ENCODE assay signal across 21 mouse cellular contexts in genomic region chr17:56420022-56420421, GRCm38 (mm10). TPM values are rescaled to one million over a fixed set of nuclear protein-coding genes. Genes with fewer than 3 reads are reported as not detected.
DNase-seq lines count a peak whose midpoint lies in the region; ATAC-seq and TF ChIP-seq lines count a peak whose summit lies in the region.
"Had no signal": no experiment of that assay in that cellular context is flagged by ENCODE, and none has a peak within 500 bp of the region (broad histone marks: within the 10 kb centered on the region; RNA-seq: fewer than 3 reads in every experiment).

No protein-coding gene starts in this region.

- H3K27me3 ChIP-seq in forebrain, embryonic 13.5 days = no peaks in the 10 kb centered on the region
- peaks cover 7% of the 10 kb centered on the region for H3K27me3 ChIP-seq in forebrain, embryonic 10.5 days (ENCODE audit: poor library complexity, severe bottlenecking)
- no peaks in the 10 kb centered on the region for H3K27me3 ChIP-seq in CH12.LX (replicated peaks)
- no peaks in the 10 kb centered on the region for H3K27me3 ChIP-seq in MEL (ENCODE audit: control insufficient read depth in 1 of 2, insufficient read depth in 2 of 2, low read length in 2 of 2)
- H3K27me3 ChIP-seq: embryonic facial prominence, embryonic 12.5 days; forebrain, embryonic 15.5 days had no signal

- H3K36me3 ChIP-seq in forebrain, embryonic 13.5 days (ENCODE audit: poor library complexity, severe bottlenecking) = peaks cover 98% of the 10 kb centered on the region
- peaks cover 99% of the 10 kb centered on the region for H3K36me3 ChIP-seq in forebrain, embryonic 10.5 days (replicated peaks)
- peaks cover 75 to 97% of the 10 kb centered on the region in 2 experiments for H3K36me3 ChIP-seq in CH12.LX (replicated peaks in 1 of 2; ENCODE audit: control insufficient read depth in 1 of 2, insufficient read depth in 1 of 2, low read length in 1 of 2)
- H3K36me3 ChIP-seq in MEL (ENCODE audit: control insufficient read depth in 1 of 2, insufficient read depth in 2 of 2, low read length in 2 of 2) = peaks cover 0 to 3% of the 10 kb centered on the region in 2 experiments; a peak in 2 of 4 replicates

- H3K27ac ChIP-seq in forebrain, embryonic 13.5 days = no peak overlapping the region
- H3K27ac ChIP-seq in forebrain, embryonic 10.5 days = no peak overlapping the region
- H3K27ac ChIP-seq in CH12.LX (ENCODE audit: insufficient read depth, low read depth) = no peak overlapping the region
- no peak overlapping the region for H3K27ac ChIP-seq in MEL (ENCODE audit: control insufficient read depth, low read depth, low read length)
- H3K27ac ChIP-seq: embryonic facial prominence, embryonic 10.5 days; embryonic facial prominence, embryonic 12.5 days; forebrain, embryonic 12.5 days; forebrain, embryonic 15.5 days had no signal

- TF ChIP-seq CTCF in CH12.LX (conservative IDR thresholded peaks at IDR 0.05 in 1 of 2, IDR thresholded peaks at IDR 0.05 in 1 of 2; ENCODE audit: low read depth in 2 of 2, low read length in 2 of 2) (no peak), MEL (IDR thresholded peaks at IDR 0.05 in 2 of 3, conservative IDR thresholded peaks at IDR 0.05 in 1 of 3; ENCODE audit: control insufficient read depth in 1 of 3, insufficient read depth in 1 of 3, low read depth in 2 of 3, low read length in 3 of 3, poor library complexity in 1 of 3, severe bottlenecking in 1 of 3) (no peak)

- WGBS in forebrain, embryonic 13.5 days = 100% methylated on average over 2 of the region's 2 CpGs
- 96% methylated on average over 2 of the region's 2 CpGs for WGBS in forebrain, embryonic 10.5 days

- no peak for DNase-seq in forebrain, embryonic 10.5 days (ENCODE audit: extremely low spot score, low spot score)
- no peak for DNase-seq in CH12.LX (ENCODE audit: extremely low read depth)
- DNase-seq in MEL (ENCODE audit: low read depth, low spot score) = no peak
- DNase-seq in spleen, postnatal 10 days (ENCODE audit: low spot score in 2 of 2) = no peak
- no peak for DNase-seq in adrenal gland, postnatal 25 days
- DNase-seq: adrenal gland, adult 2 months; adrenal gland, postnatal 10 days; adrenal gland, postnatal 36 days; B cell, adult 2 months; cerebellum, adult 11-12 months; cerebellum, adult 2 months; cerebellum, adult 9-10 months; cerebellum, postnatal 10 days; cerebellum, postnatal 25 days; forebrain, postnatal 0 days had no signal

- dilution Hi-C loops in CH12.LX (cut with MboI; ENCODE audit: extremely low pct_ligation_motif_present, extremely low pct_unique_long_range_greater_than_20kb, low sequenced_read_pairs) = no loop called here

- TF ChIP-seq POLR2A in CH12.LX (IDR thresholded peaks at IDR 0.05; ENCODE audit: low read depth, low read length) (no peak), MEL (IDR thresholded peaks at IDR 0.05; ENCODE audit: control insufficient read depth in 1 of 2, insufficient read depth in 1 of 2, low read depth in 1 of 2, low read length in 2 of 2, poor library complexity in 1 of 2) (no peak)

- H3K79me2 ChIP-seq in CH12.LX (replicated peaks; ENCODE audit: control insufficient read depth, extremely low read depth, insufficient read depth, poor library complexity, severe bottlenecking) = no peaks in the 10 kb centered on the region
- H3K79me2 ChIP-seq in MEL (ENCODE audit: control insufficient read depth, insufficient read depth, low read length, poor library complexity) = no peaks in the 10 kb centered on the region

- H3K4me3 ChIP-seq in forebrain, embryonic 13.5 days = no peak overlapping the region
- H3K4me3 ChIP-seq in forebrain, embryonic 10.5 days = no peak overlapping the region
- H3K4me3 ChIP-seq in CH12.LX (replicated peaks in 1 of 3; ENCODE audit: low read depth in 2 of 3, low read length in 2 of 3, poor library complexity in 1 of 3) (no peak overlapping the region), MEL (ENCODE audit: control insufficient read depth in 1 of 2, insufficient read depth in 1 of 2, low read depth in 2 of 2, low read length in 2 of 2) (no peak overlapping the region)
- H3K4me3 ChIP-seq: embryonic facial prominence, embryonic 10.5 days; embryonic facial prominence, embryonic 12.5 days; forebrain, embryonic 12.5 days; forebrain, embryonic 15.5 days had no signal

- TF ChIP-seq RAD21 in CH12.LX (IDR thresholded peaks at IDR 0.05; ENCODE audit: low read depth, low read length) = no peak
- TF ChIP-seq RAD21 in MEL (IDR thresholded peaks at IDR 0.05; ENCODE audit: low read depth, low read length) = no peak

- H3K9ac ChIP-seq in forebrain, embryonic 13.5 days = 0 out of 2 replicates have a peak overlapping the region, but pooled peaks have one; percentile 13
- H3K9ac ChIP-seq in CH12.LX (ENCODE audit: insufficient read depth, low read depth) = no peak overlapping the region
- H3K9ac ChIP-seq in MEL (ENCODE audit: control insufficient read depth, low read depth, low read length, poor library complexity, severe bottlenecking) = no peak overlapping the region
- H3K9ac ChIP-seq: embryonic facial prominence, embryonic 12.5 days; forebrain, embryonic 12.5 days; forebrain, embryonic 15.5 days; forebrain, postnatal 0 days had no signal

- no peak for ATAC-seq in forebrain, embryonic 13.5 days
- ATAC-seq: CD4-positive, CD25-positive, alpha-beta regulatory T cell, adult 4 months; forebrain, embryonic 15.5 days; forebrain, postnatal 0 days had no signal

- H3K9me3 ChIP-seq in forebrain, embryonic 13.5 days (replicated peaks) = no peaks in the 10 kb centered on the region
- H3K9me3 ChIP-seq in forebrain, embryonic 10.5 days = no peaks in the 10 kb centered on the region
- H3K9me3 ChIP-seq in CH12.LX (replicated peaks; ENCODE audit: low read length) (peaks cover 2% of the 10 kb centered on the region), MEL (replicated peaks; ENCODE audit: insufficient read depth, low read length) (no peaks in the 10 kb centered on the region)
- H3K9me3 ChIP-seq: embryonic facial prominence, embryonic 10.5 days; embryonic facial prominence, embryonic 12.5 days; forebrain, embryonic 12.5 days; forebrain, embryonic 15.5 days had no signal

- in situ Hi-C loops in CH12.LX (cut with MboI; ENCODE audit: low pct_ligation_motif_present, low pct_unique_long_range_greater_than_20kb, low sequenced_read_pairs) = no loop called here

- no peak overlapping the region for H3K4me2 ChIP-seq in forebrain, embryonic 13.5 days
- H3K4me2 ChIP-seq in CH12.LX (ENCODE audit: insufficient read depth, low read depth, poor library complexity, severe bottlenecking) = no peak overlapping the region
- H3K4me2 ChIP-seq: embryonic facial prominence, embryonic 12.5 days; forebrain, embryonic 12.5 days; forebrain, embryonic 15.5 days had no signal

- peaks cover 3% of the 10 kb centered on the region for H3K4me1 ChIP-seq in forebrain, embryonic 13.5 days
- peaks cover 4% of the 10 kb centered on the region for H3K4me1 ChIP-seq in forebrain, embryonic 10.5 days
- no peaks in the 10 kb centered on the region for H3K4me1 ChIP-seq in CH12.LX (ENCODE audit: control insufficient read depth in 1 of 2, insufficient read depth in 2 of 2)
- H3K4me1 ChIP-seq in MEL (ENCODE audit: control insufficient read depth in 1 of 2, insufficient read depth in 2 of 2, low read length in 2 of 2) = no peaks in the 10 kb centered on the region

- TF ChIP-seq EP300 in CH12.LX (IDR thresholded peaks at IDR 0.05; ENCODE audit: low read length) (no peak), MEL (IDR thresholded peaks at IDR 0.05; ENCODE audit: low read depth in 1 of 2, low read length in 2 of 2) (no peak)

TF ChIP-seq in CH12.LX, 34 proteins besides CTCF, POLR2A, EP300 and RAD21:
- TF ChIP-seq PAX5 (IDR thresholded peaks at IDR 0.05; ENCODE audit: low read length) (0 out of 2 replicates have a peak, but pooled peaks have one; percentile 40), ZC3H11A (IDR thresholded peaks at IDR 0.05; ENCODE audit: low read depth, low read length) (no peak)

TF ChIP-seq in MEL, 35 proteins besides CTCF, POLR2A, EP300 and RAD21:
- TF ChIP-seq MAFK (IDR thresholded peaks at IDR 0.05; ENCODE audit: borderline replicate concordance, low read depth, low read length) (no peak), HCFC1 (IDR thresholded peaks at IDR 0.05; ENCODE audit: low read depth, low read length) (no peak), POLR2AphosphoS2 (IDR thresholded peaks at IDR 0.05; ENCODE audit: low read length) (no peak), RCOR1 (IDR thresholded peaks at IDR 0.05; ENCODE audit: low read depth, low read length) (no peak), ZMIZ1 (IDR thresholded peaks at IDR 0.05; ENCODE audit: low read depth, low read length) (no peak), USF2 (IDR thresholded peaks at IDR 0.05; ENCODE audit: borderline replicate concordance in 1 of 2, insufficient read depth in 1 of 2, low read depth in 1 of 2, low read length in 2 of 2) (no peak), ETS1 (IDR thresholded peaks at IDR 0.05; ENCODE audit: low read depth, low read length) (no peak), POLR2AphosphoS5 (IDR thresholded peaks at IDR 0.05; ENCODE audit: borderline replicate concordance, low read depth, low read length) (peak; percentile 79; the same call in 1 of the 2 replicates), GATA1 (IDR thresholded peaks at IDR 0.05; ENCODE audit: low read depth, low read length) (no peak)
TF ChIP-seq in MEL: peak in this region for 1.

RNA-seq across cellular contexts. Expression of gene Ptprs, which starts 56.3 kb away (rescaled TPM):
- polyA plus RNA-seq in forebrain, embryonic 13.5 days (2015; fragmentation: Nextera tagmentation; extraction: Ambion mirVana) = 276 and 292 TPM in 2 replicates
- polyA plus RNA-seq in forebrain, embryonic 10.5 days (2016; fragmentation: Nextera tagmentation; extraction: Ambion mirVana) = 80.3 and 91.5 TPM in 2 replicates
- total RNA-seq in CH12.LX (2012; rRNA removed) (31.6 and 41.1 TPM in 2 replicates), CH12.LX (2014; rRNA removed) (10.4 and 11.3 TPM in 2 replicates), MEL (2012; rRNA removed) (37.2 and 51.6 TPM in 2 replicates)
- polyA plus RNA-seq in CH12.LX (2012; ENCODE audit: insufficient read length, low read depth) (20.7 and 27.0 TPM in 2 replicates), MEL (2012; ENCODE audit: insufficient read depth in 1 of 2, insufficient read length in 2 of 2, low read depth in 1 of 2, low replicate concordance in 2 of 2, missing spikeins in 1 of 2) (100 to 1,000 TPM in 1 of 2 experiments, 10 to 100 TPM in 1; 80.9 to 324 TPM)
- total RNA-seq in adrenal gland, postnatal 25 days (2021) = 165 and 222 TPM in 2 replicates
